Mouse (Mus musculus): ENCODE results near the gene Tbcc. TPM values are rescaled to one million over a fixed set of nuclear protein-coding genes. Genes with fewer than 3 reads are reported as not detected.

The Tbcc gene
- total and polyA plus RNA-seq, 3 experiments, result 19.3 to 31.8 TPM; not detected in 1

DNA sequence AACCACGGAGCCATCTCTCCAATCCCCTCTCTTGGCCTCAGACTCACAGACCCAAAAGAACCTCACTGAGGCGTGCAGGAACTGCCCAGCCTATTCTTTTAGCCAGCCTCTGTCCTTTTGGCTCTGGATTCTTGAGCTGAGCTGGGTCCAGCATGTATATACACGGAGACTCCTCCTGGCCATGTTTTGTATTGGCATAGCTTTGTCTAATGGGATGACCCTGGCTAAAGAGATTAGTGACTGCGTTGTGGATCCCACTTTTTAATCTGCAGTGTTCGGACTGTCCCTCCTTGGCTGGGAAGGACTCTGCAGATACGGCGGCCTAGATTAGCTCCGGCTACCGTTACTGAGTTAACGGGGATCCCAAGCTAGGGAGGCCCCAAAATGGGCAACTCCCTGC lies 19.7 kb downstream of the Tbcc start, which contains the start of gene Prph2:
Prph2 (plus strand) TSS at position 274 of the 400 bp plus-strand sequence.
- no peaks in the 10 kb centered on the region for H3K4me1 ChIP-seq (ENCODE audit: control insufficient read depth in 1 of 2, insufficient read depth in 2 of 2, low read length in 2 of 2)
- no peak for TF ChIP-seq E2F4 (IDR thresholded peaks at IDR 0.05; ENCODE audit: borderline replicate concordance, low read depth, low read length)
- TF ChIP-seq CHD2 (IDR thresholded peaks at IDR 0.05; ENCODE audit: low read length), result no peak
- no peak for TF ChIP-seq CHD1 (IDR thresholded peaks at IDR 0.05; ENCODE audit: low read depth, low read length)
- TF ChIP-seq NELFE (IDR thresholded peaks at IDR 0.05; ENCODE audit: low read depth, low read length), result no peak
- no peak for TF ChIP-seq POLR2A (IDR thresholded peaks at IDR 0.05; ENCODE audit: control insufficient read depth in 1 of 2, insufficient read depth in 1 of 2, low read depth in 1 of 2, low read length in 2 of 2, poor library complexity in 1 of 2)
- TF ChIP-seq JUND (IDR thresholded peaks at IDR 0.05; ENCODE audit: low read depth, low read length), result no peak
- no peak for TF ChIP-seq EP300 (IDR thresholded peaks at IDR 0.05; ENCODE audit: low read depth in 1 of 2, low read length in 2 of 2)
- TF ChIP-seq ZC3H11A (IDR thresholded peaks at IDR 0.05; ENCODE audit: low read depth, low read length), result no peak
- no peak for TF ChIP-seq HCFC1 (IDR thresholded peaks at IDR 0.05; ENCODE audit: low read depth, low read length)
- TF ChIP-seq BHLHE40 (IDR thresholded peaks at IDR 0.05; ENCODE audit: borderline replicate concordance, low read depth, low read length), result no peak
- no peak for TF ChIP-seq ZMIZ1 (IDR thresholded peaks at IDR 0.05; ENCODE audit: low read depth, low read length)
- TF ChIP-seq RAD21 (IDR thresholded peaks at IDR 0.05; ENCODE audit: low read depth, low read length), result no peak
- no peak for TF ChIP-seq MYC (IDR thresholded peaks at IDR 0.05; ENCODE audit: low read depth, low read length)
- no peak for TF ChIP-seq MAX (IDR thresholded peaks at IDR 0.05; ENCODE audit: low read length)
- TF ChIP-seq CTCF (IDR thresholded peaks at IDR 0.05 in 2 of 3, conservative IDR thresholded peaks at IDR 0.05 in 1 of 3; ENCODE audit: control insufficient read depth in 1 of 3, insufficient read depth in 1 of 3, low read depth in 2 of 3, low read length in 3 of 3, poor library complexity in 1 of 3, severe bottlenecking in 1 of 3), result no peak
- no peak for TF ChIP-seq SIN3A (IDR thresholded peaks at IDR 0.05; ENCODE audit: low read length)
- no peak for TF ChIP-seq TBP (IDR thresholded peaks at IDR 0.05; ENCODE audit: low read depth, low read length)
- TF ChIP-seq SMC3 (IDR thresholded peaks at IDR 0.05; ENCODE audit: low read depth, low read length), result no peak
- H3K27ac ChIP-seq (ENCODE audit: control insufficient read depth, low read depth, low read length), result no peak within 1 kb of the TSS
- no peak within 1 kb of the TSS for H3K9ac ChIP-seq (ENCODE audit: control insufficient read depth, low read depth, low read length, poor library complexity, severe bottlenecking)
- H3K36me3 ChIP-seq (ENCODE audit: control insufficient read depth in 1 of 2, insufficient read depth in 2 of 2, low read length in 2 of 2), result no peaks in the 10 kb centered on the region
- H3K79me2 ChIP-seq (ENCODE audit: control insufficient read depth, insufficient read depth, low read length, poor library complexity), result no peaks in the 10 kb centered on the region
- no peak for DNase-seq (ENCODE audit: low read depth, low spot score)
- H3K9me3 ChIP-seq (replicated peaks; ENCODE audit: insufficient read depth, low read length), result no peaks in the 10 kb centered on the region
- peaks cover 2 to 6% of the 10 kb centered on the region in 2 experiments; a peak in 3 of 4 replicates for H3K27me3 ChIP-seq (ENCODE audit: control insufficient read depth in 1 of 2, insufficient read depth in 2 of 2, low read length in 2 of 2)
- no peak within 1 kb of the TSS for H3K4me3 ChIP-seq (ENCODE audit: control insufficient read depth in 1 of 2, insufficient read depth in 1 of 2, low read depth in 2 of 2, low read length in 2 of 2)

DNA sequence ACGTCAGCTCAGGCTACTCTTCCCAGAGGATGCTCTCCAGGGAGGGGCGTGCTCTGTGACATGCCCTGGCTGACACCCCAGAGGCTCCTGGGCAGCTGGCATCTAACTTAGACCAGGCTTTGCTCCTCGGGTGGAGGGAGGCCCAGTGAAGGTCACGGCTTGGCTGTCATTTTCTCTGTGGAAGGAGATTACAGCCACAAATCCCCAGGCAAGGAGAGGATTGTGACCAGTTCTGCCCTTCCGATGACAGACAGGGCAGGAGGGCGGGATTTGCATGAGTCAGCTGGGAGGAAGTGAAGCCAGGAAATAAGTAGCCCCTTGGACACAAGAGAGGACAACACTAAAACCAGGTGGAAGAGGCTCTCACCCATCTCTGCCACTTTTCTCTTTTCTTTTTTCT lies 21.8 kb downstream of the Tbcc start:
- Histone ChIP-seq H3K4me1 (ENCODE audit: control insufficient read depth in 1 of 2, insufficient read depth in 2 of 2, low read length in 2 of 2) (no peaks in the 10 kb centered on the region), H3K9ac (ENCODE audit: control insufficient read depth, low read depth, low read length, poor library complexity, severe bottlenecking) (no peak overlapping the region), H3K4me3 (ENCODE audit: control insufficient read depth in 1 of 2, insufficient read depth in 1 of 2, low read depth in 2 of 2, low read length in 2 of 2) (no peak overlapping the region), H3K27me3 (ENCODE audit: control insufficient read depth in 1 of 2, insufficient read depth in 2 of 2, low read length in 2 of 2) (peaks cover 2 to 6% of the 10 kb centered on the region in 2 experiments; a peak in 3 of 4 replicates), H3K79me2 (ENCODE audit: control insufficient read depth, insufficient read depth, low read length, poor library complexity) (no peaks in the 10 kb centered on the region), H3K9me3 (replicated peaks; ENCODE audit: insufficient read depth, low read length) (no peaks in the 10 kb centered on the region), H3K36me3 (ENCODE audit: control insufficient read depth in 1 of 2, insufficient read depth in 2 of 2, low read length in 2 of 2) (no peaks in the 10 kb centered on the region), H3K27ac (ENCODE audit: control insufficient read depth, low read depth, low read length) (no peak overlapping the region)
- TF ChIP-seq ETS1 (IDR thresholded peaks at IDR 0.05; ENCODE audit: low read depth, low read length) (no peak), MEF2A (IDR thresholded peaks at IDR 0.05; ENCODE audit: extremely low read depth, insufficient replicate concordance, low read depth, low read length, poor library complexity, severe bottlenecking) (no peak), MYC (IDR thresholded peaks at IDR 0.05; ENCODE audit: low read depth, low read length) (no peak), CHD2 (IDR thresholded peaks at IDR 0.05; ENCODE audit: low read length) (no peak)
- no peak for DNase-seq (ENCODE audit: low read depth, low spot score)

Measured in MEL (cell line).